Mouse (Mus musculus) heart, embryonic 14.5 days (tissue): Measurements from ENCODE around the gene Rbms1. TPM values are rescaled to one million over a fixed set of nuclear protein-coding genes. Genes with fewer than 3 reads are reported as not detected.
"Not testable (repeated sequence)": the region's sequence is repeated elsewhere in the genome, so short reads cannot be mapped to it uniquely, and the experiment has no call there.

ENCODE experiments used
- ATAC-seq: fragments of 200-750 bp; cut with Nextera tagmentation; 2 replicates; pipeline ENCODE4 v1.8.0; 2017; ENCODE audit warnings: low read depth, moderate TSS enrichment; ENCODE audit not compliant: insufficient number of reproducible peaks, insufficient read depth, low FRiP score
- H3K27ac ChIP-seq, 2 experiments: fragments of 200-500 bp in 1 of 2; fragments of 300-500 bp in 1 of 2; sonication (generic) in 1 of 2; replicated peaks in 1 of 2; 2 replicates each; pipeline ENCODE4 v1.5.1; 2012 to 2014; ENCODE audit warnings: low read depth in 2 of 2, low read length in 2 of 2, control low read depth in 1 of 2, mild to moderate bottlenecking in 1 of 2, mixed read lengths in 1 of 2; ENCODE audit not compliant: control insufficient read depth in 1 of 2, insufficient read depth in 1 of 2
- H3K27me3 ChIP-seq: fragments of 300-500 bp; sonication (generic); 2 replicates; pipeline ENCODE4 v1.6.1; 2014; ENCODE audit warnings: mild to moderate bottlenecking, low read length, control low read depth; ENCODE audit not compliant: control insufficient read depth, insufficient read depth
- H3K36me3 ChIP-seq: fragments of 300-500 bp; sonication (generic); 2 replicates; pipeline ENCODE4 v1.6.1; 2014; ENCODE audit warnings: mild to moderate bottlenecking, control low read depth, low read length, mixed read lengths; ENCODE audit not compliant: control insufficient read depth, insufficient read depth
- H3K4me1 ChIP-seq, 2 experiments: fragments of 200-500 bp in 1 of 2; fragments of 300-500 bp in 1 of 2; sonication (generic) in 1 of 2; 2 replicates each; pipeline ENCODE4 v1.6.1; 2012 to 2014; ENCODE audit warnings: low read length in 2 of 2, control low read depth in 1 of 2, mixed read lengths in 1 of 2; ENCODE audit not compliant: control insufficient read depth in 2 of 2, insufficient read depth in 2 of 2
- H3K4me2 ChIP-seq: fragments of 300-500 bp; sonication (generic); 2 replicates; pipeline ENCODE4 v1.6.1; 2014; ENCODE audit warnings: mild to moderate bottlenecking, low read length
- H3K4me3 ChIP-seq, 2 experiments: fragments of 200-500 bp in 1 of 2; fragments of 300-500 bp in 1 of 2; sonication (generic) in 1 of 2; 2 replicates each; pipeline ENCODE4 v1.5.1; 2012 to 2014; ENCODE audit warnings: low read length in 2 of 2, mild to moderate bottlenecking in 2 of 2, control low read depth in 1 of 2, low read depth in 1 of 2, moderate library complexity in 1 of 2; ENCODE audit not compliant: control insufficient read depth in 1 of 2, insufficient read depth in 1 of 2
- H3K9ac ChIP-seq: fragments of 300-500 bp; sonication (generic); 2 replicates; pipeline ENCODE4 v1.6.1; 2014; ENCODE audit warnings: mild to moderate bottlenecking, low read length
- H3K9me3 ChIP-seq: fragments of 300-500 bp; sonication (generic); 2 replicates; pipeline ENCODE4 v1.6.1; 2016; ENCODE audit warnings: low read length, control low read depth; ENCODE audit not compliant: control insufficient read depth
- WGBS: fragments of 180-500 bp; shearing (Covaris S2); extraction: QIAGEN DNeasy Blood & Tissue Kit; methylation state at CpG from one replicate; pipeline ENCODE4 v1.1.7; 2014; 5-methylcytosine and 5-hydroxymethylcytosine counted together
- polyA plus RNA-seq: library from polyadenylated mRNA; unstranded; fragments of >200 nt; fragmentation: Nextera tagmentation; extraction: Ambion mirVana; gene quantifications from 2 replicates; pipeline ENCODE4 v1.2.1, GENCODE M21; 2014

The Rbms1 gene
- polyA plus RNA-seq, 1 experiment from 2014 or later, result 79.7 TPM

- Histone ChIP-seq H3K4me2 (no peak overlapping the region), H3K4me1 (peaks cover 18 to 52% of the 10 kb centered on the region in 2 experiments), H3K36me3 (peaks cover 21% of the 10 kb centered on the region), H3K9ac (no peak overlapping the region), H3K9me3 (no peaks in the 10 kb centered on the region), H3K4me3 (no peak overlapping the region), H3K27ac (no peak overlapping the region), H3K27me3 (no peaks in the 10 kb centered on the region)
- 64% methylated on average over 5 of the region's 5 CpGs for WGBS
- no peak for ATAC-seq
Measured at GRCm38 (mm10) chr2:60837616-60838015, 125.4 kb downstream of the Rbms1 start.

DNA sequence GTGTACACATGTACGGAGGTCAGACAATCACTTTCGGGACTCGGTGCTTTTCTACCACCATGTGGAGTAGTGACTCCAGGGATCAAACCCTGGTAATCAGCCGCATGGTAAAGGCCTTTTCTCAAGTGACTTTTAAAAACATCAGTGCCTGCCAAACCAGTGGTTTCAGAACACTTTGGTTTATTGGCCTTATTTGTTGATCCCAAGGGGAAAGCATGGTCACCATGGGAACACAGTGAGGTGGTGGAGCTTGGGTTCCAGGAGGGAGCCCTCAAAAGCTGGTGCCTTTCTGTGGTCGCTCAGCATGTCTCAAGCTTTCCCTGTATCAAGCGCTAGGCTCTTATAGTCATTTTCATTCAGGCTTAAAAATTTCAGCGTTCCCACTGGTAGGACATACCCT lies 126.8 kb downstream of the Rbms1 start:
- H3K9me3 ChIP-seq, result no peaks in the 10 kb centered on the region
- peaks cover 15 to 48% of the 10 kb centered on the region in 2 experiments for H3K4me1 ChIP-seq
- peaks cover 14% of the 10 kb centered on the region; the same call in 1 of the 2 replicates for H3K36me3 ChIP-seq
- no peaks in the 10 kb centered on the region for H3K27me3 ChIP-seq
- no peak overlapping the region for H3K4me3 ChIP-seq
- no peak overlapping the region for H3K4me2 ChIP-seq
- no peak for ATAC-seq
- H3K9ac ChIP-seq, result no peak overlapping the region
- 93% methylated on average over 7 of the region's 7 CpGs for WGBS
- no peak overlapping the region for H3K27ac ChIP-seq

DNA sequence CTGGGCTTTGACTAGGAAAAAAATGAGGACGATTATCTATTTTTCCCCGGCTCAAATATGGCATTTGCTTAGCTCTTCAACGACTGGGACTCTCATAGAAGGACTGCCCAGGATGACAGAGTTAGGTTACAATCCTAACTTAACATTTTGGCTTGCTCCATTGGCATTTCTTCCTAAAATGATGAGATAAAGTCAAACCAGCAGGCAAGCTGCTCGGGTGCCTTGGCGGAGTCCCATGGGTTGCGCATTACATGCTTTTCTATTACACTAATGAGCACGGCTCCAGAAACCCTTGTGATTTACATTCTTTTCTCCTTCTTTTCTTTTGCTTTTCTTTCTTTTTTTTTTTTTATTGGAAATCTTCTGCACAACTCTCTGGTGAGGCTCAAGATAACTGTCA lies 128.7 kb downstream of the Rbms1 start:
- H3K4me3 ChIP-seq, result no peak overlapping the region
- no peaks in the 10 kb centered on the region for H3K27me3 ChIP-seq
- H3K4me1 ChIP-seq, result peaks cover 14 to 35% of the 10 kb centered on the region in 2 experiments
- no peak for ATAC-seq
- H3K9ac ChIP-seq, result no peak overlapping the region
- H3K27ac ChIP-seq, result no peak overlapping the region
- WGBS, result 79% methylated on average over 7 of the region's 7 CpGs
- 0 out of 2 replicates have a peak, but pooled peaks cover 9% of the 10 kb centered on the region for H3K36me3 ChIP-seq
- H3K4me2 ChIP-seq, result no peak overlapping the region
- no peaks in the 10 kb centered on the region for H3K9me3 ChIP-seq

DNA sequence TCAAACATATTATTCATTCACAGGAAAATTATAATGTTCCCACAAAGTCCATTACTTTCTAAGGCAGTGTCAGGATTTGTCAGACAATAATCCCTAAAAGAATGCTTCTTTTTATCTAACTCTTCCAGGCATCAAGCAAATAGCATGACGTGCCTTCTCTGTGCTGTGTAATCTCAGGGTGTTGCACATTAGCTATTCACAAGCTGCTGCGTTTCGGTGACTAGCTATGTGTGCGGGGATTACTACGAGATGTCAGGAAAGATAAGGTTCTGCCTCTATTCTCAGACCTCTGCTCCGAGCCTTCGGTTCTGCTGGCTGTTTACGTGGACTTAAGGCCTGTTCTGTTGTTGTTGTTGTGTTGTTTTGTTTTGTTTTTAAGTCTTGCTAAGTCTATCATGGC lies 130.7 kb downstream of the Rbms1 start:
- ATAC-seq, result no peak
- Histone ChIP-seq H3K36me3 (0 out of 2 replicates have a peak, but pooled peaks cover 9% of the 10 kb centered on the region), H3K4me2 (no peak overlapping the region), H3K27me3 (no peaks in the 10 kb centered on the region), H3K9ac (no peak overlapping the region), H3K4me3 (no peak overlapping the region), H3K4me1 (peaks cover 7 to 22% of the 10 kb centered on the region in 2 experiments), H3K27ac (no peak overlapping the region), H3K9me3 (no peaks in the 10 kb centered on the region)
- 77% methylated on average over 8 of the region's 8 CpGs for WGBS

DNA sequence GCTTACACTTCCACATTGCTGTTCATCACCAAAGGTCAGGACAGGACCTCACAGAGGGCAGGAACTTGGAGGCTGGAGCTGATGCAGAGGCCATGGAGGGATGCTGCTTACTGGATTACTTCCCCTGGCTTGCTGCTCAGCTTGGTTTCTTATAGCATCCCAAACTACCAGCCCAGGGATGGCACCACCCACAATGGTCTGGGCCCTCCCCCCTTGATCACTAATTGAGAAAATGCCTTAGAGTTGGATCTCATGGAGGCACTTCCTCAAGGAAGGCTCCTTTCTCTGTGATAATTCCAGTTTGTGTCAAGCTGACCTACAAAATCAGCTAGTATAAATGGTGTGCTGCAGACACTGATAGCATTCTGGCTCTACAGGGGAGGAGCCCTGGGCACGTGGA lies 132.5 kb downstream of the Rbms1 start:
- not testable (repeated sequence) for H3K27ac ChIP-seq, H3K4me2 ChIP-seq, ATAC-seq, H3K9me3 ChIP-seq, H3K4me3 ChIP-seq, H3K36me3 ChIP-seq, H3K9ac ChIP-seq, H3K27me3 ChIP-seq
- peaks cover 15 to 30% of the 10 kb centered on the region in 2 experiments for H3K4me1 ChIP-seq
- 57% methylated on average over 1 of the region's 1 CpGs for WGBS

DNA sequence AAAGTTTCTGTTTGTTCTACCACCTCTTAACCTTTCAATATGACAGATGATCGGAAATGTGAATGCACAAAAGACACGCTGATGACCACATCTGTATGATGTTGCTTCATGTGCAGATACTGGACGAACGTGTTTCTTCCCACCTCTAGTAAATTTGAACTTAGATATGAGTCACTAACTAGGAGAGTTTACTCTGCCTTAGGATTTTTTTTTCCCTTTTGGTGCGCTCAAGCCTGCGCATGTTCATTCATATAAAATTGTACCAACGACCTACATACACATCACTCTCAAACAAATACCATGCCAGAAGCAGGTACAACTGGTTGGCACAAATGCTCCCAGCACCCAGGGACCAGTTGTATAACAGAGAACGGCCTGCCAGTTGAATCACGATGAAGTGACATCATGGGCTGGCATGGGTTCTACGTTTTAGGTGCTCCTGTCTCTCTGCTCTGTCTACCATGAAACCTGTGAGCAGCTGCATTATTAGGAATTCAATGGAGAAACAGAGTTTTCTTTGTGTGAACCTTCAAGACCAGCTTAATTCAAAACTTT lies 134.0 kb downstream of the Rbms1 start:
- Histone ChIP-seq H3K4me1 (peaks cover 15 to 25% of the 10 kb centered on the region in 2 experiments), H3K9ac (no peak overlapping the region), H3K27me3 (no peaks in the 10 kb centered on the region), H3K36me3 (0 out of 2 replicates have a peak, but pooled peaks cover 4% of the 10 kb centered on the region), H3K27ac (no peak overlapping the region), H3K4me2 (no peak overlapping the region), H3K4me3 (no peak overlapping the region), H3K9me3 (no peaks in the 10 kb centered on the region)
- no peak for ATAC-seq
- 90% methylated on average over 10 of the region's 10 CpGs for WGBS

- Histone ChIP-seq H3K27me3 (no peaks in the 10 kb centered on the region), H3K4me2 (no peak overlapping the region), H3K4me1 (peaks cover 13 to 30% of the 10 kb centered on the region in 2 experiments), H3K9ac (no peak overlapping the region), H3K4me3 (no peak overlapping the region), H3K36me3 (0 out of 2 replicates have a peak, but pooled peaks cover 4% of the 10 kb centered on the region), H3K9me3 (no peaks in the 10 kb centered on the region), H3K27ac (no peak overlapping the region)
- 76% methylated on average over 5 of the region's 5 CpGs for WGBS
- ATAC-seq, result no peak
Measured at GRCm38 (mm10) chr2:60827152-60827428, 135.9 kb downstream of the Rbms1 start.
